Mouse (Mus musculus) kidney, postnatal 0 days (tissue): ENCODE data around the gene Def6. TPM values are rescaled to one million over a fixed set of nuclear protein-coding genes. Genes with fewer than 3 reads are reported as not detected.
A peak's percentile ranks its signal among the peaks of the same experiment; 100 is the strongest.

Experiments
- ATAC-seq: fragments of 200-750 bp; cut with Nextera tagmentation; replicated peaks from 2 replicates; pipeline ENCODE4 v1.8.0; 2017; ENCODE audit warnings: low read depth, moderate number of reproducible peaks, moderate TSS enrichment, moderate library complexity; ENCODE audit not compliant: low FRiP score
- DNase-seq: peaks from one replicate; pipeline ENCODE4 v3.0.0-alpha.2; 2016; ENCODE audit warnings: low spot score
- H3K27ac ChIP-seq: fragments of 300-500 bp; sonication (generic); 2 replicates; pipeline ENCODE4 v1.5.1; 2014; ENCODE audit warnings: mild to moderate bottlenecking
- H3K27me3 ChIP-seq: fragments of 300-500 bp; sonication (generic); 2 replicates; pipeline ENCODE4 v1.6.1; 2014; ENCODE audit warnings: low read length, mixed read lengths; ENCODE audit not compliant: insufficient read depth
- H3K36me3 ChIP-seq: fragments of 300-500 bp; sonication (generic); 2 replicates; pipeline ENCODE4 v1.6.1; 2014; ENCODE audit warnings: low read length, mixed read lengths; ENCODE audit not compliant: insufficient read depth
- H3K4me1 ChIP-seq: fragments of 300-500 bp; sonication (generic); replicated peaks from 2 replicates; pipeline ENCODE4 v1.6.1; 2014; ENCODE audit warnings: antibody characterized with exemption, low read length, mixed read lengths; ENCODE audit not compliant: insufficient read depth
- H3K4me2 ChIP-seq: fragments of 300-500 bp; sonication (generic); 2 replicates; pipeline ENCODE4 v1.6.1; 2014; ENCODE audit warnings: mild to moderate bottlenecking, low read length, moderate library complexity, mixed read lengths
- H3K4me3 ChIP-seq: fragments of 300-500 bp; sonication (generic); replicated peaks from 2 replicates; pipeline ENCODE4 v1.5.1; 2014; ENCODE audit warnings: low read depth, low read length
- H3K9ac ChIP-seq: fragments of 300-500 bp; sonication (generic); 2 replicates; pipeline ENCODE4 v1.6.1; 2014; ENCODE audit warnings: low read depth, low read length
- H3K9me3 ChIP-seq: fragments of 300-500 bp; sonication (generic); replicated peaks from 2 replicates; pipeline ENCODE4 v1.6.1; 2016; ENCODE audit warnings: low read length, inconsistent platforms, mixed read lengths
- CTCF ChIP-seq: IDR thresholded peaks from 2 replicates; pipeline ENCODE4 v1.5.1; 2016; ENCODE audit warnings: antibody characterized with exemption, low read depth, mild to moderate bottlenecking, moderate library complexity
- WGBS: fragments of 180-500 bp; shearing (Covaris S2); extraction: QIAGEN DNeasy Blood & Tissue Kit; methylation state at CpG from one replicate; pipeline ENCODE4 v1.1.7; 2014; 5-methylcytosine and 5-hydroxymethylcytosine counted together
- polyA plus RNA-seq: library from polyadenylated mRNA; unstranded; fragments of >200 nt; fragmentation: Nextera tagmentation; extraction: Ambion mirVana; gene quantifications from 2 replicates; pipeline ENCODE4 v1.2.1, GENCODE M21; 2015

Gene Def6
- polyA plus RNA-seq, 1 experiment from 2014 or later: 8.6 TPM

GRCm38 (mm10) chr17:28274739-28275138 lies 67.2 kb downstream of the Def6 start:
- ATAC-seq: no peak
- 80% methylated on average over 3 of the region's 3 CpGs for WGBS
- no peak overlapping the region for H3K27ac ChIP-seq
- no peaks in the 10 kb centered on the region for H3K36me3 ChIP-seq
- no peak overlapping the region for H3K4me2 ChIP-seq
- H3K4me1 ChIP-seq: peaks cover 18% of the 10 kb centered on the region; the same call in 1 of the 2 replicates
- H3K9me3 ChIP-seq: no peaks in the 10 kb centered on the region
- peak; percentile 68 for TF ChIP-seq CTCF
- no peak overlapping the region for H3K9ac ChIP-seq
- no peaks in the 10 kb centered on the region for H3K27me3 ChIP-seq
- H3K4me3 ChIP-seq: no peak overlapping the region
- no peak for DNase-seq

GRCm38 (mm10) chr17:28277226-28277625 lies 69.6 kb downstream of the Def6 start:
- H3K27ac ChIP-seq: no peak overlapping the region
- ATAC-seq: no peak
- 64% methylated on average over 14 of the region's 14 CpGs for WGBS
- no peak for TF ChIP-seq CTCF
- no peak overlapping the region for H3K4me2 ChIP-seq
- H3K4me1 ChIP-seq: peaks cover 32% of the 10 kb centered on the region; the same call in 1 of the 2 replicates
- H3K36me3 ChIP-seq: no peaks in the 10 kb centered on the region
- H3K9ac ChIP-seq: no peak overlapping the region
- H3K4me3 ChIP-seq: no peak overlapping the region
- DNase-seq: no peak
- no peaks in the 10 kb centered on the region for H3K9me3 ChIP-seq
- H3K27me3 ChIP-seq: no peaks in the 10 kb centered on the region

- Histone ChIP-seq H3K4me1 (peaks cover 35% of the 10 kb centered on the region; the same call in 1 of the 2 replicates), H3K4me2 (no peak overlapping the region), H3K36me3 (no peaks in the 10 kb centered on the region), H3K27me3 (no peaks in the 10 kb centered on the region), H3K9ac (no peak overlapping the region), H3K9me3 (no peaks in the 10 kb centered on the region), H3K4me3 (no peak overlapping the region), H3K27ac (no peak overlapping the region)
- TF ChIP-seq CTCF: no peak
- DNase-seq (no peak), ATAC-seq (no peak)
- 75% methylated on average over 10 of the region's 10 CpGs for WGBS
Measured at GRCm38 (mm10) chr17:28277721-28278120, 70.1 kb downstream of the Def6 start.

- no peaks in the 10 kb centered on the region for H3K36me3 ChIP-seq
- 78% methylated on average over 3 of the region's 3 CpGs for WGBS
- TF ChIP-seq CTCF: no peak
- H3K27me3 ChIP-seq: no peaks in the 10 kb centered on the region
- no peak overlapping the region for H3K27ac ChIP-seq
- ATAC-seq (no peak), DNase-seq (no peak)
- no peak overlapping the region for H3K9ac ChIP-seq
- no peak overlapping the region for H3K4me3 ChIP-seq
- H3K9me3 ChIP-seq: no peaks in the 10 kb centered on the region
- peaks cover 35% of the 10 kb centered on the region; the same call in 1 of the 2 replicates for H3K4me1 ChIP-seq
- no peak overlapping the region for H3K4me2 ChIP-seq
Measured at GRCm38 (mm10) chr17:28278156-28278555, 70.6 kb downstream of the Def6 start.

Other genes starting within 250 kb of the Def6 start
- 5.8 TPM in 2 replicates for gene Tcp11, start 127.1 kb upstream of the Def6 start, polyA plus RNA-seq
- 14.2 and 14.7 TPM in 2 replicates for gene Scube3, start 65.6 kb upstream of the Def6 start, polyA plus RNA-seq
- gene Zfp523, start 30.6 kb upstream of the Def6 start, polyA plus RNA-seq: 30.4 and 32.4 TPM in 2 replicates
- 1.8 and 2.0 TPM in 2 replicates for gene Ppard, start 24.9 kb downstream of the Def6 start, polyA plus RNA-seq
- gene Fance, start 105.7 kb downstream of the Def6 start, polyA plus RNA-seq: 24.9 and 29.5 TPM in 2 replicates
- gene Rpl10a, start 120.7 kb downstream of the Def6 start, polyA plus RNA-seq: 645 and 750 TPM in 2 replicates
- gene Tead3, start 143.0 kb downstream of the Def6 start, polyA plus RNA-seq: 7.7 and 8.5 TPM in 2 replicates
- gene Tulp1, start 157.4 kb downstream of the Def6 start, polyA plus RNA-seq: 3.6 and 3.9 TPM in 2 replicates